Mouse (Mus musculus): ENCODE data around the gene Mgat4d. TPM values are rescaled to one million over a fixed set of nuclear protein-coding genes. Genes with fewer than 3 reads are reported as not detected.
"Not testable (repeated sequence)": the region's sequence is repeated elsewhere in the genome, so short reads cannot be mapped to it uniquely, and the experiment has no call there.

The Mgat4d gene
- polyA plus RNA-seq (2015; fragmentation: Nextera tagmentation; extraction: Ambion mirVana): not detected in 2 replicates

- Histone ChIP-seq H3K4me2 (no peak within 1 kb of the TSS), H3K9ac (no peak within 1 kb of the TSS), H3K27me3 (no peaks in the 10 kb centered on the region), H3K27ac (no peak within 1 kb of the TSS), H3K9me3 (no peaks in the 10 kb centered on the region), H3K4me3 (no peak within 1 kb of the TSS), H3K4me1 (replicated peaks) (no peaks in the 10 kb centered on the region), H3K36me3 (no peaks in the 10 kb centered on the region)
- 86% methylated on average over 18 of the region's 18 CpGs for WGBS
- ATAC-seq (ENCODE audit: low FRiP score): no peak
Observed at GRCm38 (mm10) chr8:83348263-83348662, at the start of gene Mgat4d. Gene Mgat4d (plus strand): TSS chr8:83348471.

GRCm38 (mm10) chr8:83300135-83300534 lies 48.1 kb upstream of the Mgat4d start:
- no peak overlapping the region for H3K27ac ChIP-seq
- H3K27me3 ChIP-seq: no peaks in the 10 kb centered on the region
- no peaks in the 10 kb centered on the region for H3K9me3 ChIP-seq
- H3K36me3 ChIP-seq: no peaks in the 10 kb centered on the region
- no peak overlapping the region for H3K9ac ChIP-seq
- H3K4me1 ChIP-seq (replicated peaks): no peaks in the 10 kb centered on the region
- no peak overlapping the region for H3K4me2 ChIP-seq
- no peak for ATAC-seq (ENCODE audit: low FRiP score)
- H3K4me3 ChIP-seq: no peak overlapping the region
- 74% methylated on average over 1 of the region's 1 CpGs for WGBS

DNA sequence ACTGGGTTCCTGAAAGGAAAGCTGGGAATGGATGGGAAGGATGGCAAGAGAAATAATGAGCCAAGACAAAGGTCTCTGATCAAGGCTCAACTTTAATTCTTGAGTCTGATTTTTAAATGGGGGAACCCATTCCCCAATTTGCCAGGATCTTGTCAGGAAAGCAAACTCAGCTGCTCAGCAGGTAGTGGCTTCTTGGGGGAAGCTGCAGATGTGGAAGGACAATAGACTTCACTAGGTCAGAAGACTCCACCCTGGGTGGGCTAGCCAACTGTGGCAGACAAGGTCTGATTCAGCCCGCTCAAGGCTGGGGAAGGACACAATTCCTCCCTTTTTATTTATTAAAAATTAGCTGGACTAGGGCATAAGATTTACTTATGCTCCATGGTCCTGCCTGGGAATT lies 43.3 kb upstream of the Mgat4d start:
- WGBS: 88% methylated on average over 1 of the region's 1 CpGs
- Histone ChIP-seq H3K27ac (no peak overlapping the region), H3K9me3 (no peaks in the 10 kb centered on the region), H3K4me1 (replicated peaks) (no peaks in the 10 kb centered on the region), H3K4me3 (no peak overlapping the region), H3K4me2 (no peak overlapping the region), H3K9ac (no peak overlapping the region), H3K36me3 (no peaks in the 10 kb centered on the region), H3K27me3 (no peaks in the 10 kb centered on the region)
- no peak for ATAC-seq (ENCODE audit: low FRiP score)

DNA sequence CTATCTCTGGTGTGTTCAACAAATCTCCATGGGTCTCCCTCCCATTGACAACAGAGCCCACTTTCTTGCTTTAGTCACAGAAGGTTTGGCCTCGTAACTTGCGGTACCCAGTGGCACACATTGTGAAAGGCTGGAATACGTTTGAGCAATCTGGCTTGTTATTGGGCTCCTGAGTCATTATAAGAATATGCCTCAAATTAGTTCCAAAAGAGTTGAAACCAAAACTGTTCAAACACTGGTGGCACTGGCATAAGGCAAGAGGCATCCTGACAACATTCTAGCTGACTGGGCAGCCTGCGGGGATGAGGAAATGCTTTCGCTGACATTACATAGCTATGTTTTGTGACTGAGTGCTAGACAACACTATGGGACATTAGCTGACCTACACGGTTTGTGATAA lies 38.4 kb upstream of the Mgat4d start:
- Histone ChIP-seq H3K27ac (no peak overlapping the region), H3K9ac (no peak overlapping the region), H3K36me3 (peaks cover 18% of the 10 kb centered on the region; the same call in 1 of the 2 replicates), H3K9me3 (no peaks in the 10 kb centered on the region), H3K27me3 (no peaks in the 10 kb centered on the region), H3K4me2 (no peak overlapping the region), H3K4me1 (replicated peaks) (no peaks in the 10 kb centered on the region), H3K4me3 (no peak overlapping the region)
- 92% methylated on average over 6 of the region's 6 CpGs for WGBS
- ATAC-seq (ENCODE audit: low FRiP score): no peak

DNA sequence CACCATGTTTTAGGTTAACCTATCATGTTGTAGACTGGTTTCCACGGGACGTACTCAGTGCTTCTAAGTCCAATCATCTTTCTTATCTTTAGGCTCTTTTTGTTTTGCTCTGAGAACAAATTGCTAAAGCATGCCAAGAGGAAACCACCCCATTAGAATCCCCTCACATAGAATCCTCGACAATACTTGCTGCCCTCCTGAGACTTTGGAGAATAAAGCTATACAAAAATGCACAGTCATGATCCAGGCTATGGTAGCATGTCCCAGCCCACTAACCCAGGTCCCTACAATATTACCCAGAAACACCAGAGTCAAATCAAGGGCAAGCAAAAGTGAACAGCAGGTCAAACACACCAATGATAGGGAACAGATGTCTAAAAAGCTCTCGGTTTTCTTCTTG lies 33.2 kb upstream of the Mgat4d start:
- ATAC-seq (ENCODE audit: low FRiP score); H3K4me1 ChIP-seq (replicated peaks); H3K9ac ChIP-seq; H3K9me3 ChIP-seq; H3K4me3 ChIP-seq; H3K27me3 ChIP-seq; H3K4me2 ChIP-seq; H3K27ac ChIP-seq: not testable (repeated sequence)
- 87% methylated on average over 4 of the region's 4 CpGs for WGBS
- peaks cover 54% of the 10 kb centered on the region for H3K36me3 ChIP-seq

DNA sequence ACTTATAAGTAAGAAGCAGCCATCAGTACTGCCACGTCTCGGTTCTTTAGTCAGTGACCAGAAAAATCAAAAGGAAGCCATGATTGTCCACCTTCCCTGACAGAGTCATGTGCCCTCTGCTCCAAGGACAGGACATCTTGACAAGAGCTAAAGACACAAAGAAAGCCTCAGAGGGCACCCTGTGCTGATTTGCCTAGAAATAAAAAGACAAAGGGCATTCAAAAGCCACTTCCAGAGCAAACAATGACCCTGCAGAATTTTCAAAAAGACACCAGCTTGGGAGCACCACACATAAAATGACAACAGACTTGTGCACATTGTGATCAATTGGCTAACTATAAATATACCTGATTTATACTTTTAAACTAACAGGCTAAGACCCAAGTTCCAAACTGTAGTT lies 32.6 kb upstream of the Mgat4d start:
- no peaks in the 10 kb centered on the region for H3K4me1 ChIP-seq (replicated peaks)
- no peaks in the 10 kb centered on the region for H3K9me3 ChIP-seq
- WGBS: 53% methylated on average over 2 of the region's 2 CpGs
- ATAC-seq (ENCODE audit: low FRiP score): no peak
- H3K27me3 ChIP-seq: no peaks in the 10 kb centered on the region
- H3K4me2 ChIP-seq: no peak overlapping the region
- H3K4me3 ChIP-seq: no peak overlapping the region
- no peak overlapping the region for H3K9ac ChIP-seq
- H3K27ac ChIP-seq: no peak overlapping the region
- H3K36me3 ChIP-seq: peaks cover 60% of the 10 kb centered on the region

GRCm38 (mm10) chr8:83320543-83320942 lies 27.7 kb upstream of the Mgat4d start:
- 69% methylated on average over 3 of the region's 3 CpGs for WGBS
- Histone ChIP-seq H3K27ac (no peak overlapping the region), H3K4me2 (no peak overlapping the region), H3K4me1 (replicated peaks) (no peaks in the 10 kb centered on the region), H3K4me3 (no peak overlapping the region), H3K27me3 (no peaks in the 10 kb centered on the region), H3K9ac (no peak overlapping the region), H3K9me3 (no peaks in the 10 kb centered on the region), H3K36me3 (peaks cover 69% of the 10 kb centered on the region)
- no peak for ATAC-seq (ENCODE audit: low FRiP score)

DNA sequence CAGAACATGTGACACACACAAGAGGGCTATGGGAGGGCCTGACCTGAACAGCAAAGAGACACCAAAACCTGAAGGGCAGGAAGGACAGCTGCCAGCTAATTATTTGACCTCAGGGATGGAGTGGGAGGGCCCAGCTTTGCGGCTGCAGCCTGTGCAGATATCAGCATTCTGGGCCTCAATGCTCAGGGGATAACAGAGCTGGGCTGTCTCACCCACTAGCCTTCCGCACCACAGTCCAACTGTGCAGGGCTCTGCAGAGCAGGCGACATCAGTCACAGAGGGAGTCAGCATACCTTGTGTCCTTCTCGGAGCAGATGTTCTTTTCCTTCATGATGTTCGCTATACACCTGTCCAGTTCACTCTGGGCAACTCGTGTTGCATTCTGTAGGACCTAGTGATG lies 25.9 kb upstream of the Mgat4d start:
- Histone ChIP-seq H3K36me3 (peaks cover 65% of the 10 kb centered on the region), H3K4me2 (no peak overlapping the region), H3K4me1 (replicated peaks) (no peaks in the 10 kb centered on the region), H3K27me3 (no peaks in the 10 kb centered on the region), H3K27ac (no peak overlapping the region), H3K9me3 (no peaks in the 10 kb centered on the region), H3K4me3 (no peak overlapping the region), H3K9ac (no peak overlapping the region)
- WGBS: 89% methylated on average over 6 of the region's 6 CpGs
- no peak for ATAC-seq (ENCODE audit: low FRiP score)

DNA sequence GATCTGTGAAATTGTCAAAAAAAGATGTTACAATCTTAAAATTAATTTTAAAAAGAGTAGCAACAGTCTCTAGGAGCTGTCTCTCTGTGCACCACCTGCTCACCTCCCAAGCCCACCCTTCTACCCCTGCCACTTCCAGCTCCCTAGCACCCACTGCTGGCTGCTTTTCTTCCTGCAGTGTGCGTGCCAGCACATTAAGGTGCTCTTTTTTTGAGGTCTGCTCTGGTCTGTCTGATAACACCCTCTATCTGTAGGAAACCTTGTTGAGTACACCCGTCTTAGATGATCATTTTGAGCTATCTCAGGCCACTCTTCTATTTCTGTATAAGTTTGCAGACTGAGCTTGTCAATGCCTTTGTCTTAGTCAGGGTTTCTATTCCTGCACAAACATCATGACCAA lies 25.2 kb upstream of the Mgat4d start:
- Histone ChIP-seq H3K9me3 (no peaks in the 10 kb centered on the region), H3K4me2 (no peak overlapping the region), H3K36me3 (peaks cover 66% of the 10 kb centered on the region), H3K4me1 (replicated peaks) (no peaks in the 10 kb centered on the region), H3K9ac (no peak overlapping the region), H3K27me3 (no peaks in the 10 kb centered on the region), H3K4me3 (no peak overlapping the region), H3K27ac (no peak overlapping the region)
- no peak for ATAC-seq (ENCODE audit: low FRiP score)
- 86% methylated on average over 2 of the region's 2 CpGs for WGBS

DNA sequence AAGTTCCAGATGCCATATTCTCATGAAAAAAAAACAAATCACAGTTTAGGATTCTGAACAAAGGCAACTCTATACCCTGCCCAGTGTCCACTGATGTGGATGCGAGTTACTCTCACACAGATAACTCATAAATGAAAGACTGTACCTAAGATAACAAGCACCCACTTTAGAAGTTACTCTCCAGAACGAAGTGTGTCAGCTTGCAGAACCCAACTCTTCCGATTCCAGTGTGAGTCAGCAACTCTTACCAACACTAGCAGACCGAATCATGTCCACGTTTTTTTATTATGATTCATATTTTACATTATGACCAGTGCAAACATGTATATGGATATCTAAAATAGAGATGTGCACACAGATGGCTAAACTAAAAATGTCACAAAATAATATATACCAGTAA lies 20.4 kb upstream of the Mgat4d start:
- H3K27ac ChIP-seq: no peak overlapping the region
- 95% methylated on average over 5 of the region's 5 CpGs for WGBS
- no peaks in the 10 kb centered on the region for H3K27me3 ChIP-seq
- H3K4me2 ChIP-seq: no peak overlapping the region
- no peak for ATAC-seq (ENCODE audit: low FRiP score)
- H3K36me3 ChIP-seq: peaks cover 42% of the 10 kb centered on the region
- H3K4me3 ChIP-seq: no peak overlapping the region
- H3K9ac ChIP-seq: no peak overlapping the region
- H3K4me1 ChIP-seq (replicated peaks): peaks cover 19% of the 10 kb centered on the region
- no peaks in the 10 kb centered on the region for H3K9me3 ChIP-seq

DNA sequence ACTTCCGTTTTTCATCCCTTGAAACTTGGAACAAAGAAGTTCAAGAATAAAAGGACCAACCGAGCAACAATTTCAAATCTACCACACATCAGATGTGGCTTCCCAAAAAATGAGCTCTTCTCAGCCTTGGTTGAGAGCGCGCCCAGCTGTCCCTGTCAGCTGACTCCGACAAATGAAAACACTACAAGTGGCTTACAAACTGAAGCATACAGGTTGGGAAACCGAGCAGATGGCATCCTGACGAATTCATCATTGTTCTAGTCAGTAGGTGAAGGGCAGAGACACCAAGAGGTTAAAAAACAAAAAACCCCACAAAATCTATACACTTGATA lies 16.7 kb upstream of the Mgat4d start:
- WGBS: 9% methylated on average over 7 of the region's 7 CpGs
- H3K4me3 ChIP-seq: peak overlapping the region; percentile 72
- peaks cover 20% of the 10 kb centered on the region for H3K4me1 ChIP-seq (replicated peaks)
- peaks cover 28% of the 10 kb centered on the region for H3K36me3 ChIP-seq
- peak overlapping the region; percentile 86 for H3K9ac ChIP-seq
- peak overlapping the region; percentile 90; the same call in 1 of the 2 replicates for H3K27ac ChIP-seq
- no peaks in the 10 kb centered on the region for H3K9me3 ChIP-seq
- H3K4me2 ChIP-seq: peak overlapping the region; percentile 74
- no peak for ATAC-seq (ENCODE audit: low FRiP score)
- H3K27me3 ChIP-seq: peaks cover 11% of the 10 kb centered on the region; the same call in 1 of the 2 replicates

GRCm38 (mm10) chr8:83331899-83332697 lies 16.2 kb upstream of the Mgat4d start, which contains the start of gene Elmod2:
Gene Elmod2 (minus strand): TSS chr8:83332486.
- Histone ChIP-seq H3K27me3 (peaks cover 11% of the 10 kb centered on the region; the same call in 1 of the 2 replicates), H3K27ac (peak within 1 kb of the TSS; percentile 90), H3K4me1 (replicated peaks) (peaks cover 20% of the 10 kb centered on the region), H3K9ac (peak within 1 kb of the TSS; percentile 86), H3K9me3 (no peaks in the 10 kb centered on the region), H3K4me3 (peak within 1 kb of the TSS; percentile 72), H3K4me2 (peak within 1 kb of the TSS; percentile 74), H3K36me3 (peaks cover 24% of the 10 kb centered on the region)
- WGBS: under 1% methylated on average over 79 of the region's 85 CpGs
- peak; percentile 99 for ATAC-seq (ENCODE audit: low FRiP score)

DNA sequence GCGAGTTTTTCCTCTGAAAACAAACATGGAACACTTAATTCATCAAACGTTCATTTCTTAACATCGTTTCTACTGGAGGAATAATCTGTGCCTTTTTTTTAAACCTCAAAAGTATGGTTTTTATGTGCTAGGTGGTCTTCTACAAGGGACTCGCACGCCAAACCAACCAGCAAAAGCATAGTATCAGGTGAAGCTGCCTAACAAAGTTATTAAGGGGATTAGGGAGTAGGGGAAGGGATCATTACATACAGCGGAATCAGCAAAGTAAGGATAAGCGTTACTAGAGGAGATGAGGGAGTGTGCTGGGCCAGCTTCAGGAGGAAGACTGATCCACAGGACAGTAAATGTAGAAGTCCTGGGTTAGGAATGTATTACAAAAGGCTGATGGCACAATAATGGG lies 15.4 kb upstream of the Mgat4d start:
- peaks cover 16% of the 10 kb centered on the region for H3K36me3 ChIP-seq
- 0 out of 2 replicates have a peak, but pooled peaks have one; percentile 4 for ATAC-seq (ENCODE audit: low FRiP score)
- no peak overlapping the region for H3K27ac ChIP-seq
- peaks cover 11% of the 10 kb centered on the region; the same call in 1 of the 2 replicates for H3K27me3 ChIP-seq
- peak overlapping the region; percentile 72 for H3K4me3 ChIP-seq
- WGBS: 10% methylated on average over 7 of the region's 7 CpGs
- no peaks in the 10 kb centered on the region for H3K9me3 ChIP-seq
- H3K4me2 ChIP-seq: peak overlapping the region; percentile 74
- H3K4me1 ChIP-seq (replicated peaks): peaks cover 20% of the 10 kb centered on the region
- H3K9ac ChIP-seq: no peak overlapping the region

Data from hindbrain, embryonic 13.5 days (tissue).